Mouse (Mus musculus) liver, adult 2 months (tissue): ENCODE measurements around the gene 1810055G02Rik.

Source experiments
- CTCF ChIP-seq: fragments of 200-500 bp; IDR thresholded peaks from 2 replicates; pipeline ENCODE4 v1.5.1; 2011; ENCODE audit warnings: low read depth, low read length, control low read depth
- POLR2A ChIP-seq: fragments of 200-500 bp; IDR thresholded peaks from 2 replicates; pipeline ENCODE4 v1.6.1; 2011; ENCODE audit warnings: low read length, control low read depth; ENCODE audit not compliant: insufficient read depth; ENCODE audit errors: extremely low read depth

GRCm38 (mm10) chr19:3687676-3688171, 20.4 kb upstream of the 1810055G02Rik start:
- TF ChIP-seq POLR2A (no peak), CTCF (no peak)
